Mouse (Mus musculus): ENCODE data around the gene Fam19a3. TPM values are rescaled to one million over a fixed set of nuclear protein-coding genes. Genes with fewer than 3 reads are reported as not detected.
"Not testable (repeated sequence)": the region's sequence is repeated elsewhere in the genome, so short reads cannot be mapped to it uniquely, and the experiment has no call there.

Fam19a3 gene
- polyA plus RNA-seq, 1 experiment from 2014 or later: 0.05 TPM

GRCm38 (mm10) chr3:104758869-104759268 lies 22.8 kb downstream of the Fam19a3 start:
- peak; percentile 50; the same call in 1 of the 2 replicates for ATAC-seq
- WGBS: 11% methylated on average over 5 of the region's 5 CpGs
- H3K36me3 ChIP-seq (ENCODE audit: control insufficient read depth, insufficient read depth, low read length): no peaks in the 10 kb centered on the region

GRCm38 (mm10) chr3:104758406-104758805 lies 23.2 kb downstream of the Fam19a3 start:
- WGBS: 2% methylated on average over 27 of the region's 27 CpGs
- Histone ChIP-seq H3K27me3 (replicated peaks; ENCODE audit: control insufficient read depth, insufficient read depth, low read length) (no peaks in the 10 kb centered on the region), H3K36me3 (ENCODE audit: control insufficient read depth, insufficient read depth, low read length) (no peaks in the 10 kb centered on the region)

More at GRCm38 (mm10) chr3:104758869-104759268, 22.8 kb downstream of the Fam19a3 start:
- no peak overlapping the region for H3K27ac ChIP-seq (ENCODE audit: low read depth, low read length)
- H3K4me1 ChIP-seq (ENCODE audit: control insufficient read depth, insufficient read depth, low read length): peaks cover 10% of the 10 kb centered on the region
- H3K27me3 ChIP-seq (replicated peaks; ENCODE audit: control insufficient read depth, insufficient read depth, low read length): no peaks in the 10 kb centered on the region
- no peak for DNase-seq (ENCODE audit: low spot score)
- H3K9ac ChIP-seq (ENCODE audit: low read length): peak overlapping the region; percentile 62
- peak overlapping the region; percentile 60 for H3K4me2 ChIP-seq (ENCODE audit: low read length)
- H3K9me3 ChIP-seq (replicated peaks; ENCODE audit: control insufficient read depth, low read length): no peaks in the 10 kb centered on the region
- peak overlapping the region; percentile 34 for H3K4me3 ChIP-seq (ENCODE audit: low read depth, low read length)

GRCm38 (mm10) chr3:104752845-104753244 lies 28.8 kb downstream of the Fam19a3 start:
- WGBS: 16% methylated on average over 22 of the region's 25 CpGs
- H3K27ac ChIP-seq (ENCODE audit: low read depth, low read length); H3K9ac ChIP-seq (ENCODE audit: low read length); H3K4me1 ChIP-seq (ENCODE audit: control insufficient read depth, insufficient read depth, low read length); H3K27me3 ChIP-seq (replicated peaks; ENCODE audit: control insufficient read depth, insufficient read depth, low read length); H3K9me3 ChIP-seq (replicated peaks; ENCODE audit: control insufficient read depth, low read length); H3K4me2 ChIP-seq (ENCODE audit: low read length); H3K36me3 ChIP-seq (ENCODE audit: control insufficient read depth, insufficient read depth, low read length); ATAC-seq; H3K4me3 ChIP-seq (ENCODE audit: low read depth, low read length): not testable (repeated sequence)
- DNase-seq (ENCODE audit: low spot score): peak; percentile 8

More at GRCm38 (mm10) chr3:104758406-104758805, 23.2 kb downstream of the Fam19a3 start:
- ATAC-seq: peak; percentile 88
- H3K9ac ChIP-seq (ENCODE audit: low read length): peak overlapping the region; percentile 62
- H3K4me2 ChIP-seq (ENCODE audit: low read length): peak overlapping the region; percentile 60
- peak; percentile 84 for DNase-seq (ENCODE audit: low spot score)
- peak overlapping the region; percentile 34 for H3K4me3 ChIP-seq (ENCODE audit: low read depth, low read length)
- no peaks in the 10 kb centered on the region for H3K9me3 ChIP-seq (replicated peaks; ENCODE audit: control insufficient read depth, low read length)
- peaks cover 10% of the 10 kb centered on the region for H3K4me1 ChIP-seq (ENCODE audit: control insufficient read depth, insufficient read depth, low read length)
- no peak overlapping the region for H3K27ac ChIP-seq (ENCODE audit: low read depth, low read length)

GRCm38 (mm10) chr3:104743864-104744263 lies 37.8 kb downstream of the Fam19a3 start:
- Histone ChIP-seq H3K4me3 (ENCODE audit: low read depth, low read length) (no peak overlapping the region), H3K27me3 (replicated peaks; ENCODE audit: control insufficient read depth, insufficient read depth, low read length) (no peaks in the 10 kb centered on the region), H3K9ac (ENCODE audit: low read length) (no peak overlapping the region), H3K9me3 (replicated peaks; ENCODE audit: control insufficient read depth, low read length) (no peaks in the 10 kb centered on the region), H3K27ac (ENCODE audit: low read depth, low read length) (no peak overlapping the region), H3K36me3 (ENCODE audit: control insufficient read depth, insufficient read depth, low read length) (no peaks in the 10 kb centered on the region), H3K4me1 (ENCODE audit: control insufficient read depth, insufficient read depth, low read length) (no peaks in the 10 kb centered on the region), H3K4me2 (ENCODE audit: low read length) (no peak overlapping the region)
- WGBS: 79% methylated on average over 1 of the region's 1 CpGs
- DNase-seq (ENCODE audit: low spot score) (no peak), ATAC-seq (no peak)

GRCm38 (mm10) chr3:104743161-104743560 lies 38.5 kb downstream of the Fam19a3 start:
- 29% methylated on average over 1 of the region's 1 CpGs for WGBS
- no peaks in the 10 kb centered on the region for H3K36me3 ChIP-seq (ENCODE audit: control insufficient read depth, insufficient read depth, low read length)

GRCm38 (mm10) chr3:104741954-104742353 lies 39.7 kb downstream of the Fam19a3 start:
- WGBS: 95% methylated on average over 3 of the region's 3 CpGs
- no peak for ATAC-seq
- H3K4me1 ChIP-seq (ENCODE audit: control insufficient read depth, insufficient read depth, low read length): no peaks in the 10 kb centered on the region
- no peak overlapping the region for H3K4me2 ChIP-seq (ENCODE audit: low read length)
- H3K9me3 ChIP-seq (replicated peaks; ENCODE audit: control insufficient read depth, low read length): no peaks in the 10 kb centered on the region
- H3K4me3 ChIP-seq (ENCODE audit: low read depth, low read length): no peak overlapping the region
- no peaks in the 10 kb centered on the region for H3K27me3 ChIP-seq (replicated peaks; ENCODE audit: control insufficient read depth, insufficient read depth, low read length)
- no peaks in the 10 kb centered on the region for H3K36me3 ChIP-seq (ENCODE audit: control insufficient read depth, insufficient read depth, low read length)
- no peak overlapping the region for H3K27ac ChIP-seq (ENCODE audit: low read depth, low read length)
- no peak overlapping the region for H3K9ac ChIP-seq (ENCODE audit: low read length)
- DNase-seq (ENCODE audit: low spot score): no peak

More at GRCm38 (mm10) chr3:104743161-104743560, 38.5 kb downstream of the Fam19a3 start:
- H3K4me1 ChIP-seq (ENCODE audit: control insufficient read depth, insufficient read depth, low read length): no peaks in the 10 kb centered on the region
- no peak for DNase-seq (ENCODE audit: low spot score)
- no peak overlapping the region for H3K9ac ChIP-seq (ENCODE audit: low read length)
- H3K27ac ChIP-seq (ENCODE audit: low read depth, low read length): no peak overlapping the region
- H3K9me3 ChIP-seq (replicated peaks; ENCODE audit: control insufficient read depth, low read length): no peaks in the 10 kb centered on the region
- no peak overlapping the region for H3K4me2 ChIP-seq (ENCODE audit: low read length)
- no peak for ATAC-seq
- no peak overlapping the region for H3K4me3 ChIP-seq (ENCODE audit: low read depth, low read length)
- no peaks in the 10 kb centered on the region for H3K27me3 ChIP-seq (replicated peaks; ENCODE audit: control insufficient read depth, insufficient read depth, low read length)

GRCm38 (mm10) chr3:104734654-104735053 lies 47.0 kb downstream of the Fam19a3 start:
- no peak overlapping the region for H3K27ac ChIP-seq (ENCODE audit: low read depth, low read length)
- H3K4me2 ChIP-seq (ENCODE audit: low read length): no peak overlapping the region
- no peak overlapping the region for H3K4me3 ChIP-seq (ENCODE audit: low read depth, low read length)
- ATAC-seq (no peak), DNase-seq (ENCODE audit: low spot score) (no peak)
- no peak overlapping the region for H3K9ac ChIP-seq (ENCODE audit: low read length)
- H3K4me1 ChIP-seq (ENCODE audit: control insufficient read depth, insufficient read depth, low read length): no peaks in the 10 kb centered on the region
- H3K27me3 ChIP-seq (replicated peaks; ENCODE audit: control insufficient read depth, insufficient read depth, low read length): no peaks in the 10 kb centered on the region
- H3K36me3 ChIP-seq (ENCODE audit: control insufficient read depth, insufficient read depth, low read length): no peaks in the 10 kb centered on the region
- 61% methylated on average over 7 of the region's 7 CpGs for WGBS
- H3K9me3 ChIP-seq (replicated peaks; ENCODE audit: control insufficient read depth, low read length): no peaks in the 10 kb centered on the region

GRCm38 (mm10) chr3:104732907-104733306 lies 48.7 kb downstream of the Fam19a3 start:
- 60% methylated on average over 3 of the region's 3 CpGs for WGBS
- Histone ChIP-seq H3K27ac (ENCODE audit: low read depth, low read length) (no peak overlapping the region), H3K27me3 (replicated peaks; ENCODE audit: control insufficient read depth, insufficient read depth, low read length) (no peaks in the 10 kb centered on the region), H3K4me1 (ENCODE audit: control insufficient read depth, insufficient read depth, low read length) (no peaks in the 10 kb centered on the region), H3K36me3 (ENCODE audit: control insufficient read depth, insufficient read depth, low read length) (no peaks in the 10 kb centered on the region), H3K4me3 (ENCODE audit: low read depth, low read length) (no peak overlapping the region), H3K9me3 (replicated peaks; ENCODE audit: control insufficient read depth, low read length) (no peaks in the 10 kb centered on the region), H3K9ac (ENCODE audit: low read length) (no peak overlapping the region), H3K4me2 (ENCODE audit: low read length) (no peak overlapping the region)
- DNase-seq (ENCODE audit: low spot score) (no peak), ATAC-seq (no peak)

GRCm38 (mm10) chr3:104729270-104729839 lies 52.3 kb downstream of the Fam19a3 start:
- Histone ChIP-seq H3K9me3 (replicated peaks; ENCODE audit: control insufficient read depth, low read length) (no peaks in the 10 kb centered on the region), H3K4me3 (ENCODE audit: low read depth, low read length) (no peak overlapping the region), H3K36me3 (ENCODE audit: control insufficient read depth, insufficient read depth, low read length) (no peaks in the 10 kb centered on the region), H3K27me3 (replicated peaks; ENCODE audit: control insufficient read depth, insufficient read depth, low read length) (no peaks in the 10 kb centered on the region), H3K4me2 (ENCODE audit: low read length) (no peak overlapping the region), H3K4me1 (ENCODE audit: control insufficient read depth, insufficient read depth, low read length) (no peaks in the 10 kb centered on the region), H3K27ac (ENCODE audit: low read depth, low read length) (no peak overlapping the region), H3K9ac (ENCODE audit: low read length) (no peak overlapping the region)
- DNase-seq (ENCODE audit: low spot score) (no peak), ATAC-seq (no peak)
- 65% methylated on average over 6 of the region's 6 CpGs for WGBS

Data from forebrain, embryonic 14.5 days (tissue).